ENCODE assay signal across 8 mouse cellular contexts in the genomic region with DNA sequence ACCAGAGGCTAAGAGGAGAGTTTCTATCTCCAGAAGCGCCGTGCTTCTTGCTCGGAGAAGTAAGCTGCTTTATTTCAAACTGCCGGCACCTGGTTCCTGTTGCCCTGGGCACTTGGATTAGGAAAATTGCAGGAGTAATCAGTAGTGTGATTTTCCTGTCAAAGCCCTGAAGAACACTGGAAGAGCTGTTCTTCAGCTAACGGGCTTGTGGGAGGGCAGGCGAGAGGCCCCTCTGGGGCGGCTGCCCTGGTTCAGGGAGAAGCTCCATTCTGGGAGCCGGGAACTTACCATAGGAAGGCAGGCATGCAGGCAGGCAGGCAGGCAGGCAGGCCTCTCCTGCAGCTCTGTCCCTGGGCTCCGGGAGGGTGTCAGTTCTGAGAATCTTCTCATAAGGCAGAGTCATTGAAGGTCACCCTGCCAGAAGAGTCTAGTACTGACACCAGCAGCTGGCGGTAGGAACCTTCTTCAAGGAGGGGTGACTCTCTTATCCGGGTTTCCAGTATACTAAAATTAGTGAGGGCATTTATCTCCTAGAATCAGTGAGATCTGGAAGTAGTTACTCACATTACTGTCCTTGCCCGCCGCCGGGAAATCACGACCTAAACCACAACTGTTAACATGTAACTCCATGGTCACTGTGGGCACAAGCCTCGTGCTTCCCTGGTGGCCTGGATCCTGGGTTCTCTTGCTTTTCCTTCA. TPM values are rescaled to one million over a fixed set of nuclear protein-coding genes. Genes with fewer than 3 reads are reported as not detected.
DNase-seq lines count a peak whose midpoint lies in the region; ATAC-seq and TF ChIP-seq lines count a peak whose summit lies in the region.

A gene (minus strand): TSS at position 457 of the 699 bp plus-strand sequence.

- H3K27me3 ChIP-seq in forebrain, embryonic 14.5 days (replicated peaks; ENCODE audit: control insufficient read depth, insufficient read depth, low read length) = no peaks in the 10 kb centered on the region
- H3K27me3 ChIP-seq in hindbrain, embryonic 10.5 days (ENCODE audit: insufficient read depth, poor library complexity, severe bottlenecking) = peaks cover 4% of the 10 kb centered on the region; the same call in 1 of the 2 replicates
- H3K27me3 ChIP-seq in neural tube, embryonic 13.5 days = no peaks in the 10 kb centered on the region; the same call in 1 of the 2 replicates

- no peaks in the 10 kb centered on the region for H3K9me3 ChIP-seq in forebrain, embryonic 14.5 days (replicated peaks; ENCODE audit: control insufficient read depth, low read length)
- H3K9me3 ChIP-seq in hindbrain, embryonic 10.5 days = no peaks in the 10 kb centered on the region
- H3K9me3 ChIP-seq in neural tube, embryonic 13.5 days = no peaks in the 10 kb centered on the region

- DNase-seq in layer of hippocampus, adult 2 months (ENCODE audit: low spot score in 2 of 2) = no peak
- DNase-seq in layer of hippocampus, adult 9-10 months (ENCODE audit: low spot score) = no peak
- DNase-seq in ZHBTc4 (ENCODE audit: low read depth, low spot score) = peak; percentile 11
- no peak for DNase-seq in forebrain, embryonic 14.5 days (ENCODE audit: low spot score)
- no peak for DNase-seq in hindbrain, embryonic 10.5 days (ENCODE audit: low spot score)
- no peak for DNase-seq in cerebellum, adult 11 months
- no peak for DNase-seq in spleen, adult 18-20 months

- WGBS in forebrain, embryonic 14.5 days = 68% methylated on average over 16 of the region's 16 CpGs
- 77% methylated on average over 16 of the region's 16 CpGs for WGBS in hindbrain, embryonic 10.5 days
- WGBS in neural tube, embryonic 13.5 days = 77% methylated on average over 16 of the region's 16 CpGs

- no peaks in the 10 kb centered on the region for H3K36me3 ChIP-seq in forebrain, embryonic 14.5 days (ENCODE audit: control insufficient read depth, insufficient read depth, low read length)
- H3K36me3 ChIP-seq in hindbrain, embryonic 10.5 days = no peaks in the 10 kb centered on the region
- no peaks in the 10 kb centered on the region for H3K36me3 ChIP-seq in neural tube, embryonic 13.5 days

- H3K4me2 ChIP-seq in forebrain, embryonic 14.5 days (ENCODE audit: low read length) = no peak within 1 kb of the TSS
- no peak within 1 kb of the TSS for H3K4me2 ChIP-seq in neural tube, embryonic 13.5 days

- H3K4me1 ChIP-seq in forebrain, embryonic 14.5 days (ENCODE audit: control insufficient read depth, insufficient read depth, low read length) = no peaks in the 10 kb centered on the region
- H3K4me1 ChIP-seq in hindbrain, embryonic 10.5 days (replicated peaks) = peaks cover 3% of the 10 kb centered on the region; the same call in 1 of the 2 replicates
- no peaks in the 10 kb centered on the region for H3K4me1 ChIP-seq in neural tube, embryonic 13.5 days (replicated peaks)

- no peak within 1 kb of the TSS for H3K9ac ChIP-seq in forebrain, embryonic 14.5 days (ENCODE audit: low read length)
- no peak within 1 kb of the TSS for H3K9ac ChIP-seq in neural tube, embryonic 13.5 days

- H3K4me3 ChIP-seq in layer of hippocampus, adult 2 months = no peak within 1 kb of the TSS
- H3K4me3 ChIP-seq in forebrain, embryonic 14.5 days (ENCODE audit: low read depth, low read length) = no peak within 1 kb of the TSS
- H3K4me3 ChIP-seq in hindbrain, embryonic 10.5 days = no peak within 1 kb of the TSS
- H3K4me3 ChIP-seq in neural tube, embryonic 13.5 days = no peak within 1 kb of the TSS

- H3K27ac ChIP-seq in layer of hippocampus, adult 2 months = no peak within 1 kb of the TSS
- no peak within 1 kb of the TSS for H3K27ac ChIP-seq in forebrain, embryonic 14.5 days (ENCODE audit: low read depth, low read length)
- no peak within 1 kb of the TSS for H3K27ac ChIP-seq in hindbrain, embryonic 10.5 days
- no peak within 1 kb of the TSS for H3K27ac ChIP-seq in neural tube, embryonic 13.5 days (replicated peaks)

- ATAC-seq in forebrain, embryonic 14.5 days = peak; percentile 15; the same call in 1 of the 2 replicates
- no peak for ATAC-seq in neural tube, embryonic 13.5 days (ENCODE audit: low read depth)

- TF ChIP-seq CTCF in layer of hippocampus, adult 2 months (conservative IDR thresholded peaks at IDR 0.05) = no peak

RNA-seq across cellular contexts. Expression of the gene that starts here (rescaled TPM):
- 10 to 100 TPM; 16.7 to 18.1 TPM for total RNA-seq in layer of hippocampus, adult 2 months (2021)
- 13.0 and 13.8 TPM in 2 replicates for polyA plus RNA-seq in forebrain, embryonic 14.5 days (2014; fragmentation: Nextera tagmentation; extraction: Ambion mirVana)
- polyA plus RNA-seq in hindbrain, embryonic 10.5 days (2016; fragmentation: Nextera tagmentation; extraction: Ambion mirVana) = 23.6 and 25.3 TPM in 2 replicates
- 16.4 and 17.0 TPM in 2 replicates for polyA plus RNA-seq in neural tube, embryonic 13.5 days (2015; fragmentation: Nextera tagmentation; extraction: Ambion mirVana)
